Mouse (Mus musculus) ES-E14 (cell line): Measurements from ENCODE around the gene Fam219b. TPM values are rescaled to one million over a fixed set of nuclear protein-coding genes. Genes with fewer than 3 reads are reported as not detected.
A peak's percentile ranks its signal among the peaks of the same experiment; 100 is the strongest.

Experiments
- DNase-seq: peaks from one replicate; pipeline ENCODE4 v3.0.0-alpha.2; 2013; ENCODE audit warnings: low read depth, low spot score
- H3K27ac ChIP-seq: 2 replicates; pipeline ENCODE4 v1.5.1; 2012; ENCODE audit warnings: low read depth, mild to moderate bottlenecking, low read length, moderate library complexity, mixed read lengths; ENCODE audit not compliant: poor library complexity, insufficient read depth, severe bottlenecking
- H3K36me3 ChIP-seq: 2 replicates; pipeline ENCODE4 v1.6.1; 2012; ENCODE audit warnings: mild to moderate bottlenecking, low read length, moderate library complexity, mixed read lengths; ENCODE audit not compliant: control insufficient read depth, poor library complexity, insufficient read depth, severe bottlenecking
- H3K4me1 ChIP-seq, 2 experiments: fragments of 150-350 bp in 1 of 2; sonication (generic) in 1 of 2; 2 replicates each; pipeline ENCODE4 v1.6.1; 2012; ENCODE audit warnings: low read length in 2 of 2, mild to moderate bottlenecking in 1 of 2, mixed read lengths in 1 of 2; ENCODE audit not compliant: control insufficient read depth in 2 of 2, insufficient read depth in 2 of 2, poor library complexity in 1 of 2
- H3K4me3 ChIP-seq, 2 experiments: fragments of 150-350 bp in 1 of 2; sonication (generic) in 1 of 2; 2 replicates each; pipeline ENCODE4 v1.5.1; 2012; ENCODE audit warnings: low read length in 2 of 2, low read depth in 1 of 2, mild to moderate bottlenecking in 1 of 2, mixed read lengths in 1 of 2; ENCODE audit not compliant: insufficient read depth in 1 of 2, poor library complexity in 1 of 2, severe bottlenecking in 1 of 2
- H3K9ac ChIP-seq: 2 replicates; pipeline ENCODE4 v1.6.1; 2012; ENCODE audit warnings: low read depth, mild to moderate bottlenecking, low read length, mixed read lengths; ENCODE audit not compliant: poor library complexity, insufficient read depth, severe bottlenecking
- H3K9me3 ChIP-seq: fragments of 150-350 bp; sonication (generic); 2 replicates; pipeline ENCODE4 v1.6.1; 2012; ENCODE audit warnings: low read depth, mild to moderate bottlenecking, low read length; ENCODE audit not compliant: control insufficient read depth, insufficient read depth
- CHD2 ChIP-seq: IDR thresholded peaks from 2 replicates; pipeline ENCODE4 v1.6.1; 2014; ENCODE audit warnings: mild to moderate bottlenecking, low read depth, low read length, inconsistent platforms
- HCFC1 ChIP-seq: IDR thresholded peaks from 2 replicates; pipeline ENCODE4 v1.6.1; 2012; ENCODE audit warnings: low read length, inconsistent platforms, borderline replicate concordance; ENCODE audit not compliant: insufficient read depth
- MAFK ChIP-seq: IDR thresholded peaks from 2 replicates; pipeline ENCODE4 v1.6.1; 2014; ENCODE audit warnings: mild to moderate bottlenecking, low read depth, low read length, inconsistent platforms; ENCODE audit not compliant: insufficient read depth
- ZC3H11A ChIP-seq: IDR thresholded peaks from 2 replicates; pipeline ENCODE4 v1.6.1; 2012; ENCODE audit warnings: low read depth, mild to moderate bottlenecking, inconsistent platforms, low read length, borderline replicate concordance
- ZNF384 ChIP-seq: IDR thresholded peaks from 2 replicates; pipeline ENCODE4 v1.6.1; 2012; ENCODE audit warnings: low read depth, low read length, inconsistent platforms
- in situ Hi-C, 2 experiments: fragments of 600-800 bp; cut with MboI; formaldehyde crosslinking; loops; one replicate each; pipeline ENCODE4 v1.15.1; 2025; ENCODE audit warnings: low sequenced_read_pairs in 2 of 2, inconsistent platforms in 1 of 2; ENCODE audit not compliant: unreplicated experiment in 2 of 2
- total RNA-seq: library from RNA; depleted of rRNA; stranded (reverse); fragments of 300-350 nt; gene quantifications from 2 replicates; pipeline ENCODE4 v1.2.3, GENCODE M21; 2012

Fam219b gene
- total RNA-seq, 1 experiment, result 10.8 TPM

DNA sequence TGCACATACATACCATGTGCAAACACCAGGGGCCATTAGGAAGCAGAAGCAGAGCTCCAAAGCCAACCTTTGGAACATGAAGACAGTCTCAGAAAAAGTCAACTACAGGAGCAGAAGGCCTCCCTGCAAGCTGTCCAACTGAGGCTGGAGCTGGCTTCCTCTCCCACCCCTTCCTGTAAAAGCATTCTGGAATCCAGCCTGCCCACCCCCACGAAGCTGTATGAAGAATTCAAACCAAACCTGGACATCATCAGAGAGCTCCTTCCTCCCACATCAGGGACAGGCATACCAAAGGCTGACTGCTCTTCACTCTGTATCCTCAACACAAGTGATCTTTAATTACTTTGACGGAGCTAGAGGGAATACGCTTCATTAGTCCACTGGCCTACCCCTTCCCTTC is 6.6 kb downstream of the Fam219b start:
- no peaks in the 10 kb centered on the region for H3K9me3 ChIP-seq
- TF ChIP-seq CHD2 (no peak), ZC3H11A (no peak), HCFC1 (no peak), MAFK (no peak), ZNF384 (no peak)
- H3K36me3 ChIP-seq, result peaks cover 24% of the 10 kb centered on the region
- in situ Hi-C loops, result no loop called here
- no peak overlapping the region for H3K4me3 ChIP-seq
- H3K4me1 ChIP-seq, result peaks cover 1 to 10% of the 10 kb centered on the region in 2 experiments; a peak in 1 of 4 replicates
- no peak overlapping the region for H3K9ac ChIP-seq
- H3K27ac ChIP-seq, result no peak overlapping the region
- DNase-seq, result no peak

DNA sequence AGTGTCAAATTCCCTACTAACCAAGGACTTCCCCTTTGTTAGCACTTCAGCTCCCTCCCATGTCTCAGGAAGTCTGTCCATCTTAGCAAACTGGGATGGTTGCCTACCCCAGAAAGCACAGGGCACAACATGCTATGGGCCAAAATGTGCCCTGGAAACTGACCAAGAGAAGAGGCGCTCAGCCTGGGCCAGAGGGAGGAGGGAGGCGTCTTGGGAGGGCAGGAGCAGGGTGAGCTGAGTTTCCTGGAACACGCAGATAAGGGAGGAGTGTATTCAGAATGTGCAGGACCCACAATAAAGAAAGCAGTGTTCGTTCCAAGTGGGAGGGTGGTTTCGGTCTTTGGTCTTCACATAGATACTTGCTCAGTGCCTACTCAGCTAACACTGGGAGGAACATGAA is 10.0 kb downstream of the Fam219b start:
- H3K27ac ChIP-seq, result no peak overlapping the region
- H3K9me3 ChIP-seq, result no peaks in the 10 kb centered on the region; the same call in 1 of the 2 replicates
- DNase-seq, result no peak
- H3K9ac ChIP-seq, result no peak overlapping the region
- H3K4me1 ChIP-seq, result peaks cover 1 to 10% of the 10 kb centered on the region in 2 experiments; a peak in 1 of 4 replicates
- H3K36me3 ChIP-seq, result peaks cover 11% of the 10 kb centered on the region
- no peak overlapping the region for H3K4me3 ChIP-seq
- no peak for TF ChIP-seq ZNF384
- TF ChIP-seq CHD2, result no peak
- no peak for TF ChIP-seq ZC3H11A
- TF ChIP-seq MAFK, result no peak
- in situ Hi-C loops, result no loop called here

DNA sequence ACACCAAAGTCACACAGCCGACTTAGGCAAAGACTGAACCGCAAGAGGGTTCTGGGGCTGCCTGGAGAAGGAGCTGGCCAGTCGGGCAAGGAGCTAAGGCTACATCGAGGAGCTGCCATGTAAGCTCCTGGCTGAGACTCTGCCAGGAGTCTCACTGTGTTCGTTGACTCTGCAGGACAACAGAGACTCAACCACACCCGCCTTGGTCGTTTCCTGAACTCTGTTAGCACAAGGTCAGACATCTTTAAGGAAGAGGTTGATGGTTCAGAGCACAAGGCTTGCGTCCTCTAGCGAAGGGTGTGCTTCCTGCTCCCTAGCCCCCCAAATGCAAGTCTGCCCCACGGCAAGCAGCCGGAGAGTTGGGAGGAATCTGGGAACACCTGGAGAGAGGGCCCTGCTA is 10.5 kb downstream of the Fam219b start:
- Histone ChIP-seq H3K9me3 (no peaks in the 10 kb centered on the region; the same call in 1 of the 2 replicates), H3K4me1 (peaks cover 1 to 10% of the 10 kb centered on the region in 2 experiments; a peak in 2 of 4 replicates), H3K9ac (no peak overlapping the region), H3K4me3 (peak overlapping the region; percentile 3 to 10; a peak in 2 of 4 replicates), H3K27ac (no peak overlapping the region), H3K36me3 (peaks cover 6% of the 10 kb centered on the region)
- in situ Hi-C loops, result no loop called here
- DNase-seq, result no peak
- no peak for TF ChIP-seq HCFC1
- no peak for TF ChIP-seq MAFK
- TF ChIP-seq CHD2, result no peak
- no peak for TF ChIP-seq ZC3H11A
- no peak for TF ChIP-seq ZNF384

DNA sequence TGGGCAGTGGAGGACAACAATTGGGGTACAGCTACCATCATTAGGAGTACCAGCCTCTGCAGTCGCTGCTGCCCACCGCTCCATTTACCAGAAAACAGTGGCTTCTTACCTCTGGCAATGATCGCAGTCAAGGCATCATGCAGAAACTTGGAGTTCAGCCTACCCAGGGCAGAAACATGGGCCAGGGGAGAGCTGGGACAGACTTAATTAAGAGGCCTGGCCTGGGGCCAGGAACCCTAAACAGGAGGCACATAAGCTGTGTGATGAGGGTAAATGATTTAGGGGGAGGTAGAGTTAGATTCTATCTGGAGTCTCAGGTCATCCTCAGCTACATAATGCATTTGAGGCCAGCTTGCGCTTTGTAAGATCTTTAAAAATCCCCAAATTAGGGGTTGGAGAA is 11.9 kb downstream of the Fam219b start:
- Histone ChIP-seq H3K9ac (no peak overlapping the region), H3K4me3 (no peak overlapping the region), H3K27ac (no peak overlapping the region), H3K36me3 (peaks cover 5% of the 10 kb centered on the region), H3K4me1 (peaks cover 7 to 19% of the 10 kb centered on the region in 2 experiments; a peak in 3 of 4 replicates), H3K9me3 (no peaks in the 10 kb centered on the region; the same call in 1 of the 2 replicates)
- no peak for TF ChIP-seq HCFC1
- TF ChIP-seq ZNF384, result no peak
- TF ChIP-seq ZC3H11A, result no peak
- TF ChIP-seq CHD2, result no peak
- no peak for TF ChIP-seq MAFK
- in situ Hi-C loops, result no loop called here
- no peak for DNase-seq

DNA sequence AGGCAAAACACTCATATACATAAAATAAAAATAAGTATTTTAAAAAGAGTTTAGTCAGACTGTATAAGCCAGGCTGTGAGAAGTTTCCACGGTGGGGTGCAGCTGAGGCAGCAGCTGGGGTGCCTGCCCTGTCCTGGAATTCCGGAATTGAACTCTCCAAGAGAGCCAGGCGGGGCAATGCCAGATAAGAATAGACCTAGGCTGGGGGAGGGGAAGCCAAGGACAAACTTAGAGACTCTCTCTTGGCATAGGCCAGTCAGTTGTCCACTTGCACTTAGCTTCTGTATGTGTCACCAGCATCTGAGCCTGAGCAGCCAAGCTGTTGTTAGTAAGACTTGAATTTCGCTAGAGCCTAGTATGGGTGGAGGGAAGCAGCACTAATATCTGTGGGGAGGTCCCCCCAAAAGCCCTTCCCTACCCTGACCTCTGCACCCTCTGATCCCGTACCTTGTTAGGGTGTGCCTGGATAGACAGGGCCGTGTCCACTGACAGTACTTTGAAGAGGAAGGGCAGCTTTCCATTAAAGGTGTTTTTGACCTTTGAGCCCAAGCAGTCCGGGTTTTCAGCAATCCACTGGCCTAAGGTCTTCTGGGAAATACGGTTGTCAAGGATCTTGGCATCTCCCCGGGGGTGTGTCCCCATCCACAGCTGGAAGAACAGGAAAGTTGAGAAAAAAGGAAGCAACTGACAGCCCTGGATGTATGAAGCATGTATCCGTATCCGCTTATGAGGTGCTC is 13.0 kb downstream of the Fam219b start:
- DNase-seq, result no peak
- TF ChIP-seq HCFC1, result no peak
- TF ChIP-seq MAFK, result no peak
- in situ Hi-C loops, result no loop called here
- H3K4me1 ChIP-seq, result peaks cover 7 to 22% of the 10 kb centered on the region in 2 experiments; a peak in 3 of 4 replicates
- no peak overlapping the region for H3K4me3 ChIP-seq
- no peak overlapping the region for H3K27ac ChIP-seq
- H3K36me3 ChIP-seq, result 0 out of 2 replicates have a peak, but pooled peaks cover 5% of the 10 kb centered on the region
- H3K9me3 ChIP-seq, result no peaks in the 10 kb centered on the region; the same call in 1 of the 2 replicates
- H3K9ac ChIP-seq, result no peak overlapping the region
